Mouse (Mus musculus): ENCODE measurements around the gene Pop5.

The Pop5 gene

DNA sequence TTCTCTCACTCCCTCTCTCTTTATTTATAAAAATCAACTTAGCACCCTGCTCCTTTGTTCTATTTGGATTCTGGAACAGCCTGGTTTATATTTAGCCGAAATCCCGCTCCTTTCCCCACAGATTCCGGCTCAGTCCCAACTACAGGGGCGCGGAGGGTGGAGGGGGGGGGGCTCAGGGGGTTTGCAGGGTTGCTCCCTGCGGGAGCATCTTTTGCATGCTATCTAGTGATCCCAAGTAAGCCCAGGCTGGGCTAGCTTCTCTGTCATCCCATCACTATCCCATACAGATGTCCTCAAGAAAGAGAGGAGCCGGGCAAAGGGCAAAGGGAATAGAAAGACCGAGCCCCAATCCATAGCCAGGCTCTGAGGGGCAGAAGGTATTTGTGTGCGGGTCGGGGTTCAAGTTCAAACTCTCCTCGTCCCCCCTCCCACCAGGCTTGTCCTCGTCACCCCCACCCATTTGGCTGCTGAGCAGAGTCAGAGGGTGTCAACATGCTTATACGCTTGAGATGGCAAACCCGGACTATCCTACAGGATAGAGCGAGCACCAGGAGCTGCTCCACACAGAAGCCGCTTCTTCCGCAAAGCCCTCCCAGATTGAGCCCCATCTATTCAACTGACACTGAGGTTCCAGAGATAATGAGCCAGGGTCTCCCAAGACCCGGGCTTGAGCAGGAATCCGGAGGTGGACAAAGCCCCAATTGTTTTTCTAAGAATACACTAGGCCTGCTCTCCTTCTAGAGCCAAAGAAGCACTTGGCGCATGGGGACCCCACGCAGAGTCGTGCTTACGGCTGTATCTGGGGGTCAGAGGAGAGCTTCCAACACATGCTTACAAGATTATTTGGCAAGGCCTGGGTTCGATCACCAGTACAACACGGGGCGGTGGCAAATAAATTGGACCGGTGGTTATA lies 20.1 kb upstream of the Pop5 start:
- in situ Hi-C loops (cut with MboI), result no loop called here

DNA sequence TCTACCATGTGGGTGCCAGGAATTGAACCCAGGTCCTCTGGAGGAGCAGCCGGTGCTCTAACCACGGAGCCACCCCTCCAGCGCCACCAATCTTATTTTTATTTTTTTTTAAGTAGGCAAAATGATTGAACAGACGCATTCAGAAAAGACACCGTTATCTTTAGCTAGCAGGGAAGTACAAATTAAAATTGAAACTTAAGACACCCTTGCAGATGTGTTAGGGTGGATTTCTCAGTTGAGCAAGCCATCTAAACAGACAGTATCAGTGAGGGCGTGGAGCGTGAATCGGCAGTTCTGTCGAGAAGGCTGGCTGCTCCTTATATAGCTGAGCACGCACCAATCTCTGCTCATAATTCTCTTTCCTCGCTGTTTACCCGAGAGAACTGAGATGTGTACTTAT lies 17.6 kb upstream of the Pop5 start:
- in situ Hi-C loops (cut with MboI), result no loop called here

DNA sequence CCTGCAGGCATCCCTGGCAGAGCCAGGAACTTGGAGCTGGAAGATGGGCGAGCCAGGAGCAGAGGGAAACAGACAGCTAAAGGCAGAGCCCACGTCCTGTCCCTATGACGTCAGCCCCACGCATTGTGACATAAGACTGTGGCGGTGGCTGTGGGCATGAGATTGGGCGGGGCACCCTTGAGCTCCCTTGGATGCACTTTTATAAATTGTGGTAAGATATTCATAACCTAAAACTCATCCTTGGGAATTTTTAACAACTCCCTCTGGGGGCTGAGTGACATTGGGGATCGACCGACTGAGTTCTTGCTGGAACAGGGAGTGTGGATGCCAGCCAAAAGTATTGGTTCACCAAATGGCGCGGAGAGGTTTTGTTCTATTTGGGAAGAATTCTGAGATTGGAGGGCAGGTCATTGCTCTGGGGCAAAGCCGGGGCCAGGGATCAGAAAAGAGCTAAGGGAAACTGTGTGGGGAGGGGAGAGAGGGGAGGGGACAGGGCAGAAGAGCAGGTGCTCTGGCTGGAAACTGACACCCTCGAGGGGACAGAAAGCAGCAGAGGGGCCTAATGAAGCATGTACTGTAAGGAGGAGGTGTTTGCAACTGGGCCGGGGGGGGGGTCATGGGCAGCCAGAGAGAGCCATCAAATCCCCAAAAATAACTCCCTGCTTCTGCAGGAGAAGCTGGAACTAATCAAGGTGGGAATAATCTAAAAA lies 14.6 kb upstream of the Pop5 start:
- in situ Hi-C loops (cut with MboI), result no loop called here

DNA sequence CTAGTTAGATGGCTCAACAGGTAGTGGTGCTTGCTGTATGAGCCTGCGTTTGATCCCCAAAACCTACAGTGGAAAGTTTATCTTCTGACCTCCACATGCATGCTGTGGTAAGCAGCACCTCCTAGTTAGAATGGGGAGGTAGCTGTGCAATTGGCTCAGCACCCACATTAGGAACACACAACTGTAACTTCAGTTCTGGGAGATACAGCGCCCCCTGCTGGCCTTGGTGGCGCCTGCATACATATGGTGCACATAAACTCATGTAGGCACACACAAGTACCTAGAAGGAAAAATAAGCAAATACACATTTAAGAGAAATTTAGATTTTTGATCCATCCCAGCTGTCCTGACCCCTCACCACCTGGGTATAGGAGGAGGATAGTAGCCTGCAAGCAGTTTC lies 13.2 kb upstream of the Pop5 start:
- in situ Hi-C loops (cut with MboI), result no loop called here

DNA sequence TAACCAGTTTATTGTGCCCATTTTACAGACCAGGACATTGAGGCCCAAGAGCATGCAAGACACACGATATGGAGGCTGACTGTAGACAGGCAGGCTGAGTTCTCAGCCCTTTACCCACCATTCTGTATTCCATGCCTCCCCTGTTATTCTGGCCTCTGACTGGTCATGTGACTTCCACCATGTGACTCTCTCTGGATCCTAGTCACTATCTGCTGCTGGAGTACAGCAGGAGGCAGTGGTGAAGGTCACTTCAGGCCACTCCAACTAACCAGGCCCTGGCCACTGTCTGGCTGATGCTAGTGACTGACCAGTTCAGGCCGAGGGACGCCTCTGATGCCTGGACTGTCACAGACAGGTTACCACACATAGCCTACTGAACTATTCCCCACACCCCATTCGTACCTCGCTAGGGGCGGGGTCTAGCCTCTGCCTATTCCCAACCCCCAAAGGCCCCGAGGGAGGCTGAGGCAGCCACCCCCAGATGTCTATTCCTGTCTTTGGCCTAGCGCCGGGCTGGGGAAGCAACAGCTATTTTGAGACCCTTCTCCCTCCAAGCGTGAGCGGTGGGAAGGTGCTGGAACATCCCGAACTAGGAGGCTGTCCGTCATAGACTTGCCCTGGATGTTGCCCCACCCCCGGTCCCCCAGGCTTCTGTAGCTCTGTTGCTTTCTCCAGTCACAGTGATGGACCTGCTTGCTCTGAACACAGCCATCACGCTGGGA lies 4.6 kb upstream of the Pop5 start:
- in situ Hi-C loops (cut with MboI), result no loop called here

DNA sequence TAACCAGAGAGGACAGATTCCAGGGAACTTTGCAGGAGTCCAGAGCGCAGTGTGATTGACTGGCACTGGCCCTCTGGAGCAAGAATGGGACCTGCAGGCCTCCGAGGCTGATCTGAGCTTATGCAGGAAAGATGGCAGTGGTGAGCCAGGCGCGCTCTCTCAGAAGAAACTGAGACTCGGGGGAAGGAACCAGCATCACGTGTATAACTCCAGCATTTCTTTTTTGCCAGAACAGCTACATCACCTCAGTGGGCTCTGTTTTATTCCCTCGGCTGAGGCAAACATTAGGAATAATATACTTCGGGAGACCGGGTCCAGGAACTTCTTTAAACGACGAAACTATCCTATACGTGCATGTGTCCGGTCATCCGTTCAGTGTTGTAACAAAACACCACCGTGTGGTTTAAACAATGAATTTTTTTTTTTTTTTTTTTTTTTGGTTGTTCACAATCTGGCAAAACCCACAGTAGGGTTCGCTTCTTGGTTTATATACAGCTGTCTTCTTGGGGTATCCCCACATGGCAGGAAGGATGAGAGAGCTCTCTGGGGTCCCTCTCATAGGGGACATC lies 4.0 kb upstream of the Pop5 start:
- in situ Hi-C loops (cut with MboI), result no loop called here

DNA sequence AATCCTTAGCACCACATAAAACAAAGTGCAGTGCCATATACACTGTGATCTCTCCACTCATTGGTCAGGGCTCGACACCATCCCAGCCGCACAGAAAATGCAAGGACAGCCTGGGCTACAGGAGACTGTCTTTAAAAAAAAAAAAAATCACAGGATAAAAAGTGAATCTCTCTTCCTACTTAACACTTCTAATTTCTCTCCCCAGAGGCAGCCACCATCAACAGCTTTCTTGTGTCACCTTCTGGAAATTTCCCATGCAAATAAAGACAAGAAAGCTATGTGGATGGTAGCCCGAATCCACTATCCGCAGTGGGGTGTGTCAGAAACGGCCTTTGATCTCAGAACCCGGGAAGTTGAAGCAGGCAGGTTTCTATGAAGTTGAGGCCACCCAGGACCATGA lies 3.1 kb upstream of the Pop5 start:
- in situ Hi-C loops (cut with MboI), result no loop called here

DNA sequence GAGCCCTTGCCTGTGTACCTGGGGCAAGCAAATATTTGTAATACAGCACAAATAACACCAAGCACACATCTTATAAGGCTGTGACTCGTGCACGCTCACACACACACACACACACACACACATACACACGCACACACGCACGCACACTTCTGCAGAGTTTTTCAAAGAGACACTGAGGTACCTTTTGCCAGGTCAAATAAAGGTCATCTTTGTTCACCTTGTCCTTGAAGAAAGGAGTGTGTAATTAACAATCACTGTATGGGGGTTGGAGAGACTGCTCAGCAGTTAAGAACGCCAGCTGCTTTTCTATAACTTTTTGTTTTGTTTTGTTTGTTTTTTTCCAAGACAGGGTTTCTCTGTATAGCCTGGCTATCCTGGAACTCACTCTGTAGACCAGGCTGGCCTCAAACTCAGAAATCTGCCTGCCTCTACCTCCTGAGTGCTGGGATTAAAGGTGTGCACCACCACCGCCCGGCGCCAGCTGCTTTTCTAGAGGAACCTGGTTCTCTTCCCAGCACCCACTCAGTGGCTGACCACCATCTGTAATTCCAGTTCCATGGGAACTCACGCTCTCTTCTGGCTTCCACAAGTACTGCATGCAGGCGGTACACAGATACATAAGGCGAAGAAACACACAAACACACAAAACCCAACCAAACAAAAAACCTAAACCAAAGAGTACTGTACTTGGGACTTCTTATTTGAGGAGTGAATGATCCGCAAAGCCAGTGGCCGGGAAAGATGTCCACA lies 2.4 kb upstream of the Pop5 start:
- in situ Hi-C loops (cut with MboI), result no loop called here

DNA sequence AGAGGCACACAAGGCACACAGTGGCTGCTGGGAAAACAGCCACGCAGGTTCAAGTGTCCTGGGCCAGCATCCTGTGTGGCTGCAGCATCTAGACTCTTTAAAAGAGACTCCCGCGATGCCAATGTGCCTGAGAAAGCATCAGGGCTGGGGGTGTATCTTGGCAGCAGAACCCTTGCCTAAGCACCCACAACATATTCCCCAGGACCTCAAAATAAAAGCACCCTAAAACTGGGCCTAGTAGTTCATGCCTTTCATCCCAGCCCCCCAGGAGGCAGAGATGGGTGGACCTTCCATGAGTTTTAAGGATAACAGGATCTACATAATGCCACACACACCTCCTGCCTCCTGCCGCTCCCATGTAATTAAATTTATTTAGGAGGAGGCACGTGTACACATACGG lies 1.1 kb upstream of the Pop5 start:
- in situ Hi-C loops (cut with MboI), result no loop called here

DNA sequence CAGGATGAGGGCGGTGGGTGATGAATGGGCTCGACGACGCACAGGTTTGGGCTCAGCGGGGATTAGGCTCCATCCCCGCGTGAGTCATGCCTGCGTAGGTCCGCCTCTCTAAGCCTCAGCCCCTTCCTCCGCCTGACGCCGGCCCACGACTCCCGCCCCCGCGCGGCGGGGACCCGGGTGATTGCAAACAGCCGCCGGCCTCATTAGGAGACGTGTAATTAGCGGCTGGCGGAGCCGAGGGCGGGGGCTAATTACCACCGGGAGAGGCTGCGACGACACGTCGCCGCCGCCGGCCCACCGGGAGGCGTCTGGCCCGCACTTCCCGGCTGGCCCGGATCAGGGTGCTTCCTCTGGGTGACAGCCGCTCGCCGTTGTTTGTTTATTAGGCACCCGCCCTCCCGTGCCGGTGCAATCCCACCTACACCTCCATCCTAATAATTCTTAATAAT lies 289 bp upstream of the Pop5 start:
- in situ Hi-C loops (cut with MboI), result no loop called here

DNA sequence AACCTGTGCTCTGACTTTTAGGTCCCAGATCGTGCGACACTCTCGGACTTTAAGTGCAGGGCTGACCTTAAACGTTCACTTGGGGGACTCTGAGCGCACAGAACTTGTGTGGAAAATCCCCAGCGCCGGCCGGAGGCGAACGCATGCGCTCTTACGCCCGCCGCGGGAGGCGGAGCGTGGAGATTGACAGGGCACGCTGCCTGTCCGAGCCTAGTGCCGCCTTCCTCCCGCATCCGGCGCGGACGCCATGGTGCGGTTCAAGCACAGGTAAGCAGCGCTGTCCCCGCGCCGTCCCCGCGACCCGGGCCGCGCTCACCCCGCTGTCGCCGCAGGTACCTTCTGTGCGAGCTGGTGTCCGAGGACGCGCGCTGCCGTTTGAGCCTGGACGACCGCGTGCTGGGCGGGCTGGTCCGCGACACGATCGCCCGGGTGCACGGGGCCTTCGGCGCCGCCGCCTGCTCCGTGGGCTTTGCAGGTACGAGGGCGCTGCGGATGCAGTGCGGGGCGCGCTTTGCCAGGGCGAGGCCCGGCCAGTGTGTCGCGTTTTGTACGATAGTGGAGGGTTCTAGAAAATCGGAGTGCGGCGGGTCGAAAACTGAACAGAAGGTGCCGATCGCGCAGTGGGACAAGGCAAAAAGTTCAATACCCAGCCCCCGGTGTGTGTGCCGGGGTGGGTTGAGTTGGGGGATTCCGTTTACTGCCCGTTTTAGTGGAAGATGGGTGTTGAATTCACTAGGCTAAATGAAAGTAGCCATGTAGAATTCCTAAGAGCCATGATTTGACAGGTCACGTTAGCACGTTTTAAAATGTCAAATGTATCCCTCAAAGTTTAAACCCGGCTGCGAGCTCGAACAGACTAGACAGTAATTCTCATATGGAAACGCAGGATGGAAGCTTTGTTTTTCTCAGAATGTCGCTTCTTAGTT lies 2.4 kb downstream of the Pop5 start:
- in situ Hi-C loops (cut with MboI), result no loop called here

DNA sequence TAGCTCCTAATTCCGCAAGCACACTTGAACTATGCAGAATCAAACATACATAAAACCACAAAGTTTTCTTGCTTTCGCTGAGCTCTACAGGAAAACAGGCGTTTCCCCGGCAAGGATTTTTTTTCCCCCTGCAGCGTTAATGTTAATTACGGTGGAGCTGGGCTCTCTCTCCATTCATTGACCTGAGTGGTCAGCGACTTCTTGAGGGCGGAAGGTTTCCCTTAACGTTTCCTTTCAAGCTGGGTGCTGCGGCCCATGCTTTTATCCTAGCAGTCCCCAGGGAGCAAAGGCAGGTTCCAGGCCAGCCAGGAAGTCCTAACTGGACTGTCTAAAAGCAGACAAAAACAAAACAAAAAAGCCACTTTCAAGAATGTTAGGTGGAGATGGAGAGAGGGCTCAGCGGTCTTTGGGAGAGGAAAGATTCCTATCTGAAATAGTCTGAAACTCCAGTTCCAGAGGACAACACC lies 3.1 kb downstream of the Pop5 start:
- in situ Hi-C loops (cut with MboI), result no loop called here

DNA sequence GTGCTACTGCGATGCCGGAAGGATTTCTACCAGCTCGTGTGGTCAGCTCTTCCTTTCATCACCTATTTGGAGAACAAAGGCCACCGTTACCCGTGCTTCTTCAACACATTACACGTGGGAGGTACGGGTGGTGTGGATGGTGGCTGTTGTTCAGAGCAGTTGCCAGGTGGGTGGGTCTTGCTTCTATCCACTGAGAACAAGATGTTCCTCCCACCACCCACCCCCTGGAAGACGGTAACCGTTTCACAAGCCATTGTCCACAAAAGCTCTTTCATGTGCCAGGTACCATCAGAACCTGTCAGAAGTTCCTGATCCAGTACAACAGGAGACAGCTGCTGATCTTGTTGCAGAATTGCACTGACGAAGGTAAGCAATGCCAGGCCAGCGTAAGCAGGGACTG lies 4.6 kb downstream of the Pop5 start:
- in situ Hi-C loops (cut with MboI), result no loop called here

DNA sequence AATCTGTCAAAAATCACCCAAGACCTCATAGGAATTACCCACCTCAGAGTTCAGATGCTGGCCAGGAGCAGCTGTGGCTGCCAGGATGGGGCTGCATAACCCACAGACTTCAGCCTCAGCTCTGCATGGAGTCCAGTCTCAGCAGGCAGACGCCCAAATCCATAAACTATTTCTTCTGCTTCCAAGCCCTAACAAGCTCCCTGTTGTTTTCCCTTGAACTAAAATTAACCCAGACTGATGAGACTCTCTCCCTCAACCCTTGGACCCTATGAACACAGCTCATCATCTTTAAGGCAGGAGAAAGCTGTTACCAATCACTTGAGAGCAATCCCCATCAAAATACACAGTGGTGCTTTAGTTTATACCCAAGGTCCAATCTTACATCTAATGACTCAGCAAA lies 19.8 kb downstream of the Pop5 start:
- in situ Hi-C loops (cut with MboI), result no loop called here

DNA sequence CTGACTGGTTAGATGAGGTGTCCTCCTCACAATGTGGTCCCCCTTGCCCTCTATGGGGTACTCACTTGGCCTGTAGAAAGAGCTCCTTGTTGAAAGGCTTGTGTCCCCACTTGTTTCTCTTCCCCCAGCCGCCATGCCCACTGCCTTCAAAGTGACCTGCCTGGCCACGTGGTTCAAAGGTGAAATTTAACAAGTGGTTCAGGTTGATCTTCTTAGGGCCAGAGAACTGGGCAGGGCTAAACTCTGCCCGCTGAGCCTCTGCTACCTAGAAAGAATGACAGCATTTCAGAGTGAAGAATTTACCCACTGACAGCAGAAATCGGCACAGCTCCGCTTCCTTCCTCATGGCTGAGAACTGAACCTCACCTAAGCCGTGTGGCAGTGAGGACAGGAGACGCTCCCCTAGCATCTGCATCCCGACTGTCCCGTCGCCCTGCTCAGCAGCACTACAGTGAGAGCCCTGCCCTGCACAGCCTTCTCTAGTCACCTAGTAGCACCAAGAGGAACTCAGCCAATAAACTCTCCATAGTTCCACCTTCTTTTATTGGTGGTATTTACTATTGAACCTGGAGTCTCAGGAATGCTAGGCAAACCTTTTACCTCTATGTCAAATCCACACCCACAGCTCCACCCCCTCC lies 21.4 kb downstream of the Pop5 start:
- in situ Hi-C loops (cut with MboI), result no loop called here

DNA sequence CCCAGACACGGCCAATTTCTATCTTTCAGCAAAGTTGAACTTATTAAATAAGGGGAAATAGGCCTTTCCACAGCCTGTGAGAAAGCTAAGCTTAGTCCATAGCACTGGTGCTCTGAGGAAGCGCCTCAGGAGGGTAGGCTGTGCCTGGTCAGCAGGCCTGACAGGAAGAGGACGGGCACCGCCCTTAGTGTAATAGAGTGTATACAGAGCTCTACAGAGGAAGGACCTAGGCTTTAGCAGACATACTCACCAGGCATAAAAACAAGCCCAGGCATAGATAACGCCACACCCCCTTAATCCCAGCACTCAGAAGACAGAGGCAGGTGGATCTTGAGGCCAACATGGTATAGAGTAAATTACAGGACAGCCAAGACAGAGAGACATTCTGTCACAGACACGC lies 24.7 kb downstream of the Pop5 start:
- in situ Hi-C loops (cut with MboI), result no loop called here

DNA sequence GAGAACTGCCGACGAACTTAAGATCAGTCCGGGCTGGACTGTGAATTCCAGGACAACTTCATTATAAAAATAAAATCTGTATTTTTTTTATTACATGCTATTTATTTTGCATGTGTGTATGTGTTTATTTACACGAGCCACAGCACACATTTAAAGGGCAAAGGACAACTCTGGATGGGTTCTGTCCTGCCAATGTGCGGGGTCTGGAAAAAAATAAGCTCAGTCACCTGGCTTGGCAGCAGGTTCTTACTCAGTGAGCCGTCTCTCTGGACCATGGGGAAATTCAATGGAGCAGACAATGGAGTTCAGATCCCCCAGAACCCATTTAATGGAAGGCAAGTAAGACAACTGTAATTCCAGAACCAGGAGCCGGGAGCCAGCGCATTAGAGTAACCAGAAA lies 25.5 kb downstream of the Pop5 start:
- in situ Hi-C loops (cut with MboI), result no loop called here

DNA sequence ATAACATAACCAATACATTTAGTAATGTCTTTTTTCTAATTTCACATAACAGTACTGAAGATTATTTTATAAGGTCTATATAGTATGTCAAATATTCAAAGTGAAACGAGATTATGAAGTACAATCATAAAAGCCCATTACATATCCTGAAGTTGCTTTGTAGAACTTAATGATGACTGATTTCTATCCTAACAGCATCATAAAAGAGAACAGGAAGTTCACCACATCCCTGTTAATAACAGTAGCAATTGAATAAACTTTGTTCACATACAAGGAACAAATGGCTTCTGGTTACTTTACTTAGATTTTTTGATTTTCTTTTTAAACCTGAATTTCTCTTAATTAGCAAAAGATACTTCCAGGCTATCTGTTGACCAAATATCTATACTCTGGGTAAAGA lies 26.2 kb downstream of the Pop5 start:
- in situ Hi-C loops (cut with MboI), result no loop called here

DNA sequence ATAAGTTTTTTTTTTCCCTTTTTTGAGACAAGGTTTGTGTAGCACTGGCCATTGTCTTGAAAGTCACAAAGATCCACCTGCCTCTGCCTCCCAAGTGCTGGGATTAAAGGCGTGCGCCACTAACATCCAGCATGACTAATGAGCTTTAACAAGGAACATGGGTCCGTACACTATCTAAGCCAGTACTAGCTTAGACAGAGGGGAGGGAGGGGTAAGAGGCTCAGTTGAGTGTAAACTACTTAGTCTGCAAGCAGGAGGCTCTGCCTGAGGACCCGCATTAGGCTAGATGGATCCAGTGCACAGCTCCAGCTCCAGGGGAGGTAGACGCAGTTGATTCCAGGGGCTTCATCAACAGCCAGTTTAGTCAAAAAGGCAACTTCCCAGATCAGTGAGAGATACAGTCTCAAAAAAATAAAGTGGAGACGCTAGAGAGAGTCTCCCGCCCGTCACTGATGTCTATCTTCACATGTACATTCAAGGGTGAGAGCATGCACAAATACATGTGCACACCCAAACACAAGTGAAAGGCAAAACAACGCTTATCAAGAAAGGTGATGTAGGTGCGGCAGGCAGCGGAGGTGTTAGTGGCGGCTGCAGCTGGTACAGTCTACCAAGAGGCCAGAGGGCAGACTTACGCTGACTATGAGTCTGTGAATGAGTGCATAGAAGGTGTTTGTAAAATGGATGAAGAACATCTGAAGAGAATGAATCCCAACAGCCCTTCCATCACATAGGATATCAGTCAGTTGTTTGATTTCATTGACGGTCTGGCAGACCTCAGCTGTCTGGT lies 27.1 kb downstream of the Pop5 start:
- in situ Hi-C loops (cut with MboI), result no loop called here

Data from mature B cell (primary cell).